Mouse (Mus musculus) heart, postnatal 0 days (tissue): Measurements from ENCODE around the gene Ptgir. TPM values are rescaled to one million over a fixed set of nuclear protein-coding genes. Genes with fewer than 3 reads are reported as not detected.
"Not testable (repeated sequence)": the region's sequence is repeated elsewhere in the genome, so short reads cannot be mapped to it uniquely, and the experiment has no call there.

Source experiments
- ATAC-seq: fragments of 200-750 bp; cut with Nextera tagmentation; 2 replicates; pipeline ENCODE4 v1.8.0; 2017; ENCODE audit warnings: low read depth, moderate number of reproducible peaks, moderate library complexity; ENCODE audit not compliant: insufficient read depth
- DNase-seq: peaks from one replicate; pipeline ENCODE4 v3.0.0-alpha.2; 2016; ENCODE audit warnings: low spot score
- H3K27ac ChIP-seq: fragments of 300-500 bp; sonication (generic); 2 replicates; pipeline ENCODE4 v1.5.1; 2014; ENCODE audit warnings: low read depth, mild to moderate bottlenecking
- H3K27me3 ChIP-seq: fragments of 300-500 bp; sonication (generic); 2 replicates; pipeline ENCODE4 v1.6.1; 2014; ENCODE audit warnings: low read length, mixed read lengths; ENCODE audit not compliant: control insufficient read depth, insufficient read depth
- H3K36me3 ChIP-seq: fragments of 300-500 bp; sonication (generic); replicated peaks from 2 replicates; pipeline ENCODE4 v1.6.1; 2014; ENCODE audit warnings: low read length, mixed read lengths; ENCODE audit not compliant: control insufficient read depth, insufficient read depth
- H3K4me1 ChIP-seq: fragments of 300-500 bp; sonication (generic); 2 replicates; pipeline ENCODE4 v1.6.1; 2014; ENCODE audit warnings: antibody characterized with exemption; ENCODE audit not compliant: control insufficient read depth, insufficient read depth
- H3K4me2 ChIP-seq: fragments of 300-500 bp; sonication (generic); 2 replicates; pipeline ENCODE4 v1.6.1; 2014; ENCODE audit warnings: low read depth, mild to moderate bottlenecking, low read length, moderate library complexity
- H3K4me3 ChIP-seq: fragments of 300-500 bp; sonication (generic); 2 replicates; pipeline ENCODE4 v1.5.1; 2014; ENCODE audit warnings: low read depth, low read length
- H3K9ac ChIP-seq: fragments of 300-500 bp; sonication (generic); replicated peaks from 2 replicates; pipeline ENCODE4 v1.6.1; 2014; ENCODE audit warnings: low read depth, low read length, mixed read lengths
- H3K9me3 ChIP-seq: fragments of 300-500 bp; sonication (generic); replicated peaks from 2 replicates; pipeline ENCODE4 v1.6.1; 2016; ENCODE audit warnings: low read length; ENCODE audit not compliant: control insufficient read depth
- CTCF ChIP-seq: IDR thresholded peaks from 2 replicates; pipeline ENCODE4 v1.5.1; 2016; ENCODE audit warnings: antibody characterized with exemption, control low read depth, low read depth
- EP300 ChIP-seq: IDR thresholded peaks from 2 replicates; pipeline ENCODE4 v1.6.1; 2016; ENCODE audit warnings: antibody characterized with exemption, low read depth
- WGBS: fragments of 180-500 bp; shearing (Covaris S2); extraction: QIAGEN DNeasy Blood & Tissue Kit; methylation state at CpG from one replicate; pipeline ENCODE4 v1.1.7; 2014; 5-methylcytosine and 5-hydroxymethylcytosine counted together
- polyA plus RNA-seq: library from polyadenylated mRNA; unstranded; fragments of >200 nt; fragmentation: Nextera tagmentation; extraction: Ambion mirVana; gene quantifications from 2 replicates; pipeline ENCODE4 v1.2.1, GENCODE M21; 2015
- total RNA-seq: library from RNA; depleted of rRNA; stranded (reverse); fragments of >200 nt; gene quantifications from 2 replicates; pipeline ENCODE4 v1.2.3, GENCODE M21; 2014; ENCODE audit warnings: low replicate concordance

Ptgir gene
- total and polyA plus RNA-seq, 2 experiments from 2014 or later = 1.2 to 2.3 TPM

DNA sequence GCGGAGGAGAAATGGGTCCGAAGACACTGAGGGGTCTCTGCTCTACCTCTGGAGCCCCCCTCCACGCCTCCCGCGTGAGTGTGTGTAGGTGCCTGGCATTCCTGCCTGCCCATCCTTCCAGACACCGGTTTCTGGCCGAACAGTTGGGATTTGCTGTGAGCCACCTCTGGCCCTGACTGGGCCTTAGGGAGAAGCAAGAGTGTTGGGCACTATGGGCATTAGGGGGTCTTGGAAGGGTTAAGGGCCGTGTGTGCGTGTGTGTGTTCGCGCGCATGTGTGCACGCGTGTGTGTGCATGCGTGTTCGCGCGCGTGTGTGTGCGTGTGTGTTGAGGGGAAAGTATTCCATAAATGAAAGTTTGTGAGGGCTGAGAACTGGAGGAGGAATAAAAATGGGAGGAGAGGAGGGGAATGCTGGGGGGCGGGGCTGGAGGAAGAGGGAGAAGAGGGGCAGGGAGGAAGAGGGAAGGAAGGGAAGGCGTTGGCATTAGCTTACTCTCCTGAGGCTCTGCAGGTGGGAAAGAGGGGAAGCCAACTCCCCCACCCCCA, 41.1 kb downstream of the Ptgir start:
- Histone ChIP-seq H3K4me1 (peaks cover 22% of the 10 kb centered on the region), H3K27me3 (peaks cover 23% of the 10 kb centered on the region), H3K27ac (no peak overlapping the region), H3K36me3 (no peaks in the 10 kb centered on the region), H3K4me3 (peak overlapping the region; percentile 44), H3K9ac (peak overlapping the region; percentile 26; the same call in 1 of the 2 replicates), H3K9me3 (no peaks in the 10 kb centered on the region), H3K4me2 (peak overlapping the region; percentile 77)
- TF ChIP-seq CTCF (no peak), EP300 (no peak)
- DNase-seq (no peak), ATAC-seq (no peak)
- WGBS = 25% methylated on average over 20 of the region's 22 CpGs

DNA sequence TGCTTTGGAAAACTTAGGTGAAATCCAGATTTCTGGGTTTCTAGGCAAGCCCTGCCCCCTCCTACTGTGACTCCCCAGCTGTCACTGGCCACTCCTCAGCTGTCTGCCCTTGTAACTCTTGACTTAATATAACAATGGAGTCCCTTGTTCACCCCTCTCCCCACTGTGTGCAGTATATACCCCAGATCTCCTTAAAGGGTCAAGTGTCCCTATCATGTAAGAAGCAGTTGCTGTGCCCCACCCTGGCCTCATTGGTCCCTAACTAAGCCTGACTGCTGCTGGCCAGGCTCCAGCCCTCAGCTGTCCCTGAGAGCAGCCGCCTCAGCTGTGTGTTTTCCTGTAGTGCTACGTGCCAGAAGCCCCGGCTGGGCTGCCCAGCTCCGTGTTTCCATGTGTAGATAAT, 41.7 kb downstream of the Ptgir start:
- no peak overlapping the region for H3K27ac ChIP-seq
- H3K27me3 ChIP-seq = peaks cover 23% of the 10 kb centered on the region
- ATAC-seq (peak; percentile 21; the same call in 1 of the 2 replicates), DNase-seq (peak; percentile 50)
- H3K4me2 ChIP-seq = peak overlapping the region; percentile 77
- no peaks in the 10 kb centered on the region for H3K36me3 ChIP-seq
- H3K9ac ChIP-seq = no peak overlapping the region
- H3K9me3 ChIP-seq = no peaks in the 10 kb centered on the region
- no peak for TF ChIP-seq CTCF
- no peak for TF ChIP-seq EP300
- H3K4me3 ChIP-seq = no peak overlapping the region
- 4% methylated on average over 4 of the region's 4 CpGs for WGBS
- H3K4me1 ChIP-seq = peaks cover 22% of the 10 kb centered on the region

DNA sequence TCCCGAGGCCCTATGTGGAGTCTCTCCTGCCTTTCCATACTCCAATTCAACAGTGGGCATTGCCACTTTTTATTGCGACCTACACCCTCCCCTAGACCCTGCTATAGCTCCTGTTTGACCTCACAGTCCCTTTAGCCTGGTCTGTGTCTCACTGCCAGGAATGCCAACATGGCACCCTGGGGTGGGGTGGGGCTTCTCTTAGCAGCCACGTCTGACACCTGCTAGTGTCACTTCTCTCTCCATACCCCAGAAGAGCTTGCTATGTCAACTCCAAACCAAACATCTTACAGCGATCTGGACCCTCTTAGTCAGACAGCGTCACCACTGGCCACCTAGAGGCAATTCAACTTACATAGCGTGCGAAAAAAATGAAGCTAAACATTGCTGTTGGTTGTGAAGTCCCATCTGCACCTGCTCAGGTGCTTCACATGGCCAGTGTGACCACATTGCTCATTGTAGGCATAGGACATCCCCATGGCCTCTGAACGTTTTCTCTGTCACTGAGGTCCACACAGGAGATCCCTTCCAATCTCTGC, 42.7 kb downstream of the Ptgir start:
- Histone ChIP-seq H3K9me3 (no peaks in the 10 kb centered on the region), H3K4me1 (peaks cover 22% of the 10 kb centered on the region), H3K9ac (no peak overlapping the region), H3K27ac (no peak overlapping the region), H3K4me2 (no peak overlapping the region), H3K4me3 (no peak overlapping the region), H3K36me3 (no peaks in the 10 kb centered on the region), H3K27me3 (peaks cover 23% of the 10 kb centered on the region)
- 79% methylated on average over 8 of the region's 8 CpGs for WGBS
- TF ChIP-seq EP300 (no peak), CTCF (no peak)
- ATAC-seq (no peak), DNase-seq (no peak)

DNA sequence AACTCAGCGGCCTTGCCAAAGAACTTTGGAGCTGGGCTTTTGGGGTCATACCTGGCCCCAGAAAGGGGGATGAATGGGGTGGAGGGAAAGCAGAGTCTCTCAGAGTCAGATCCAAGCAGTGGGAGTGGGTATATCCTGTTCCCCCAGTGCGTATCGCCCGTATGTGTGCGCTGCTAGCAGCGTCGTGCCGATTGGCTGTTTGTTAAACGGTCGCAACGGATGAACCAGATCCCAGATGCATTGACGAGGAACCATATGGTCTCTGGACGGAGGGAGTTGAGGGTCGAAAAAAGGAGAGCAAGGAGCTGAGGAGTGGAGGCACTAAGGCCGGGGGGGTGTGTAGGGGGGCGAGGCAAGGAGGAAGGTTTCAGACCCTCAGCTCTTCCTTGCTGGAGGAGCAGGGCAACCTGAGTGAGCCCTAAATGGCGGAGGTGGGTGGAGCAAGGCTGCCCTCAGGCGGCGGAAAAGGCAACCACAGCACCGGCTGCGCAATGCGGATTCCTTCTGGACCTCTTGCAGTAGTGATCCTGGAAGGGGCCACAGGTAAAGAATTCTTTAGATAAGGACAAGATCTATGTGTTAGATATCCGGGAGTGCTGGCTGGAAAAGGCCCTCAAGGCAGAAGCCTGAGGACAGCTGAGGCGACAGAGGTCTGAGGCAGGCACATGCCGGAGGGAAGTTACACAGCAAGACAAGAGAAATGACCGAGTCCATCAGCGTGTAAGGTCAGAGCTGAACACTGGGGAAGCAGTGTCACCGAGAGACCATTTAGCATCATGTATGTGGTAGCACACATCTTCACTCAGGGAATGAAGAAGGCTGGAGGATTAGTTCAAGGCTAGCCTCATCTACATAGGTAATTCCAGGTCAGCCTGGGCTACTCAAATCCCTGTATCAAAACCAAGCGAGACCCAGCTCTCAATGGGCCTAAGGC, 43.9 kb downstream of the Ptgir start:
- ATAC-seq (0 out of 2 replicates have a peak, but pooled peaks have one; percentile 18), DNase-seq (peak; percentile 44)
- H3K4me2 ChIP-seq = peak overlapping the region; percentile 56
- peaks cover 19% of the 10 kb centered on the region for H3K27me3 ChIP-seq
- no peak overlapping the region for H3K9ac ChIP-seq
- no peaks in the 10 kb centered on the region for H3K36me3 ChIP-seq
- 9% methylated on average over 29 of the region's 29 CpGs for WGBS
- H3K27ac ChIP-seq = no peak overlapping the region
- peaks cover 22% of the 10 kb centered on the region for H3K4me1 ChIP-seq
- no peaks in the 10 kb centered on the region for H3K9me3 ChIP-seq
- TF ChIP-seq EP300 (no peak), CTCF (peak; percentile 88)
- peak overlapping the region; percentile 33 for H3K4me3 ChIP-seq

DNA sequence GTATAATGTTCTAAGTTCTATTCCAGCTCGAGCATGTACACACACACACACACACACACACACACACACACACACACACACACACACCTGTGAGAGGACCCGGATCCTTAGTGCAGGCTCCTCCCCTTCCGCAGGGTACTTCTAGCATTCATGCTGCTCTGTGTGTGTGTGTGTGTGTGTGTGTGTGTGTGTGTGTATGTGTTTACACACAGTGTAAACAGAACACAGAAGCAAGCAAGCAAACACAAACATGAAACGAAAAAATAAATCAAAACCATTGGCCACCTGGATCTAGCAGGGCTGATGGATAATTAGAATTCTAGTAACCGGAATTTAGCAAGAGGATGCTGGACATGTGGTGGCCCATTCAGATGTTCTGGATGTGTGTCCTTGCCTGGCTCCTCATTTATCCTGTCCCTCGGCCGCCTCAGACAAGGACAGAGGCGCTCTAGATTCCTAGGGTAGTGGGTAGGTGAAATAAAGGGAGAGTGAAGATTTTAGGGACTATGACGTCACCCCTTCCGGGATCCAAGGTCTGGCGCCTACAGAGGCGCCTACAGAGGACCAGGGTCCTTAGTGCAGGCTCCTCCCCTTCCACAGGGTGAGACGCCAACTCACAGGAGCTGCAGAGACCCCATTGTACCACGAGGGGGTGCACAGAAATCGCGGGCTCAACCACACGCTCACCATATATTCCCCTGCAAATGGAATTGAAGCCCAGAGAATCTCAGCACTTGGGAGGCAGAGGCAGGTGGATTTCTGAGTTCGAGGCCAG, 44.8 kb downstream of the Ptgir start:
- 24% methylated on average over 18 of the region's 18 CpGs for WGBS
- Histone ChIP-seq H3K4me2 (no peak overlapping the region), H3K4me3 (no peak overlapping the region), H3K9me3 (no peaks in the 10 kb centered on the region), H3K4me1 (peaks cover 22% of the 10 kb centered on the region), H3K27me3 (peaks cover 10% of the 10 kb centered on the region), H3K27ac (no peak overlapping the region), H3K36me3 (no peaks in the 10 kb centered on the region), H3K9ac (no peak overlapping the region)
- TF ChIP-seq CTCF = peak; percentile 86
- no peak for TF ChIP-seq EP300
- ATAC-seq (peak; percentile 81), DNase-seq (peak; percentile 80)

DNA sequence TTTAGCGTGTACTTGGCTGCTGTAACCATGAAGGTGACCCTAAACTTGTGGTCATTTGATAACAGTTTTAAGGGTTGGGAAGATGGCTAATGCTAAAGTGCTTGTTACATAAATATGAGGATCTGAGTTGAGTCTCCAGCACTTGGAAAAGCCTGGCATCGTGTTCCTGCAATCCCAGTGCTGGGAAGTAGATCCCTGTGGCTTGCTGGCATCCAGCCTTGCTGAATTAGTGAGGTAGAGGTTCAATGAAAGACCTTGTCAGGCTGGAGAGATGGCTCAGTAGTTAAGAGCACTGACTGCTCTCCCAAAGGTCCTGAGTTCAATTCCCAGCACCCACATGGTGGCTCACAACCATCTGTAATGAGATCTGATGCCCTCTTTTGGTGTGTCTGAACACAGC, 47.5 kb downstream of the Ptgir start:
- not testable (repeated sequence) for H3K9ac ChIP-seq, H3K36me3 ChIP-seq, DNase-seq, ATAC-seq, H3K4me3 ChIP-seq, H3K4me1 ChIP-seq, H3K9me3 ChIP-seq, H3K4me2 ChIP-seq, H3K27ac ChIP-seq, H3K27me3 ChIP-seq
- 65% methylated on average over 2 of the region's 2 CpGs for WGBS
